Mouse (Mus musculus): ENCODE data around the gene Zzef1. TPM values are rescaled to one million over a fixed set of nuclear protein-coding genes. Genes with fewer than 3 reads are reported as not detected.

Gene Zzef1
- polyA plus RNA-seq, 1 experiment, result 6.8 TPM

- H3K9ac ChIP-seq (ENCODE audit: low read depth, poor library complexity, severe bottlenecking), result no peak overlapping the region
- H3K4me1 ChIP-seq (ENCODE audit: control insufficient read depth, insufficient read depth, low read length), result no peaks in the 10 kb centered on the region
- H3K9me3 ChIP-seq (replicated peaks; ENCODE audit: control insufficient read depth, insufficient read depth, low read length, poor library complexity, severe bottlenecking), result peaks cover 7% of the 10 kb centered on the region; the same call in 1 of the 2 replicates
- no peaks in the 10 kb centered on the region for H3K27me3 ChIP-seq (ENCODE audit: control insufficient read depth, insufficient read depth, low read length, poor library complexity, severe bottlenecking)
- no peak for TF ChIP-seq POLR2A (IDR thresholded peaks at IDR 0.05; ENCODE audit: insufficient read depth, low read length)
- TF ChIP-seq CTCF (IDR thresholded peaks at IDR 0.05; ENCODE audit: low read depth, low read length), result no peak
- TF ChIP-seq EP300 (IDR thresholded peaks at IDR 0.05; ENCODE audit: insufficient read depth, low read depth, low read length), result no peak
- H3K27ac ChIP-seq (ENCODE audit: insufficient read depth, low read length), result no peak overlapping the region
- H3K36me3 ChIP-seq (ENCODE audit: control insufficient read depth, insufficient read depth, low read length, poor library complexity, severe bottlenecking), result no peaks in the 10 kb centered on the region
- no peak overlapping the region for H3K4me3 ChIP-seq (ENCODE audit: low read depth, low read length)
Measured at GRCm38 (mm10) chr11:72778957-72779356, 17.1 kb upstream of the Zzef1 start.

GRCm38 (mm10) chr11:72782103-72782502, 13.9 kb upstream of the Zzef1 start:
- H3K36me3 ChIP-seq (ENCODE audit: control insufficient read depth, insufficient read depth, low read length, poor library complexity, severe bottlenecking), result no peaks in the 10 kb centered on the region
- H3K4me1 ChIP-seq (ENCODE audit: control insufficient read depth, insufficient read depth, low read length), result no peaks in the 10 kb centered on the region
- H3K9ac ChIP-seq (ENCODE audit: low read depth, poor library complexity, severe bottlenecking), result no peak overlapping the region
- no peak overlapping the region for H3K27ac ChIP-seq (ENCODE audit: insufficient read depth, low read length)
- H3K27me3 ChIP-seq (ENCODE audit: control insufficient read depth, insufficient read depth, low read length, poor library complexity, severe bottlenecking), result no peaks in the 10 kb centered on the region
- H3K4me3 ChIP-seq (ENCODE audit: low read depth, low read length), result no peak overlapping the region
- TF ChIP-seq CTCF (IDR thresholded peaks at IDR 0.05; ENCODE audit: low read depth, low read length), result no peak
- no peak for TF ChIP-seq EP300 (IDR thresholded peaks at IDR 0.05; ENCODE audit: insufficient read depth, low read depth, low read length)
- TF ChIP-seq POLR2A (IDR thresholded peaks at IDR 0.05; ENCODE audit: insufficient read depth, low read length), result no peak
- no peaks in the 10 kb centered on the region for H3K9me3 ChIP-seq (replicated peaks; ENCODE audit: control insufficient read depth, insufficient read depth, low read length, poor library complexity, severe bottlenecking)

DNA sequence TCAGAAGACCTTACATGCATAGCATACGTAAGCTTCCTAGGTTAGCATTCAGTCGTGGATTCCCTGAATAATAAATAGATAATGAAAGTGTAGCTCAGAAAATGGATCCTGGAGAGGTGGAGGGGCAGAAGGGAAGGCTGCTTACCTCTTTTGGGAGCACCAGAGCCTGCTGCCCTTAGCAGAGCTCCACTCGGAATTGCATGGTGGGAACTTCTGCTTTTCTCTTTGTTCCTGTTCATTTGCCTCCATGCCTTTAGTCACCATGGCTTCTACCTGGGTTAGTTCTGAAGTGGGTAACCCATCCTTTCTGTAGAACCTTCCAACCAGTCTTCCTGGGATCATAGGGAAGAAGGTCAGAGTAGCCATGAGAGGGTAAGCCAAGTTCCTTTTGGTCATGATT, 13.5 kb upstream of the Zzef1 start:
- Histone ChIP-seq H3K27me3 (ENCODE audit: control insufficient read depth, insufficient read depth, low read length, poor library complexity, severe bottlenecking) (no peaks in the 10 kb centered on the region), H3K4me1 (ENCODE audit: control insufficient read depth, insufficient read depth, low read length) (no peaks in the 10 kb centered on the region), H3K36me3 (ENCODE audit: control insufficient read depth, insufficient read depth, low read length, poor library complexity, severe bottlenecking) (no peaks in the 10 kb centered on the region), H3K9ac (ENCODE audit: low read depth, poor library complexity, severe bottlenecking) (no peak overlapping the region), H3K9me3 (replicated peaks; ENCODE audit: control insufficient read depth, insufficient read depth, low read length, poor library complexity, severe bottlenecking) (no peaks in the 10 kb centered on the region), H3K27ac (ENCODE audit: insufficient read depth, low read length) (no peak overlapping the region), H3K4me3 (ENCODE audit: low read depth, low read length) (no peak overlapping the region)
- TF ChIP-seq POLR2A (IDR thresholded peaks at IDR 0.05; ENCODE audit: insufficient read depth, low read length) (no peak), EP300 (IDR thresholded peaks at IDR 0.05; ENCODE audit: insufficient read depth, low read depth, low read length) (no peak), CTCF (IDR thresholded peaks at IDR 0.05; ENCODE audit: low read depth, low read length) (no peak)

GRCm38 (mm10) chr11:72792033-72792432, 4.0 kb upstream of the Zzef1 start:
- no peaks in the 10 kb centered on the region for H3K9me3 ChIP-seq (replicated peaks; ENCODE audit: control insufficient read depth, insufficient read depth, low read length, poor library complexity, severe bottlenecking)
- no peaks in the 10 kb centered on the region for H3K27me3 ChIP-seq (ENCODE audit: control insufficient read depth, insufficient read depth, low read length, poor library complexity, severe bottlenecking)
- H3K4me3 ChIP-seq (ENCODE audit: low read depth, low read length), result no peak overlapping the region
- H3K9ac ChIP-seq (ENCODE audit: low read depth, poor library complexity, severe bottlenecking), result no peak overlapping the region
- H3K36me3 ChIP-seq (ENCODE audit: control insufficient read depth, insufficient read depth, low read length, poor library complexity, severe bottlenecking), result no peaks in the 10 kb centered on the region
- no peaks in the 10 kb centered on the region for H3K4me1 ChIP-seq (ENCODE audit: control insufficient read depth, insufficient read depth, low read length)
- TF ChIP-seq POLR2A (IDR thresholded peaks at IDR 0.05; ENCODE audit: insufficient read depth, low read length) (no peak), CTCF (IDR thresholded peaks at IDR 0.05; ENCODE audit: low read depth, low read length) (no peak), EP300 (IDR thresholded peaks at IDR 0.05; ENCODE audit: insufficient read depth, low read depth, low read length) (no peak)
- H3K27ac ChIP-seq (ENCODE audit: insufficient read depth, low read length), result no peak overlapping the region

DNA sequence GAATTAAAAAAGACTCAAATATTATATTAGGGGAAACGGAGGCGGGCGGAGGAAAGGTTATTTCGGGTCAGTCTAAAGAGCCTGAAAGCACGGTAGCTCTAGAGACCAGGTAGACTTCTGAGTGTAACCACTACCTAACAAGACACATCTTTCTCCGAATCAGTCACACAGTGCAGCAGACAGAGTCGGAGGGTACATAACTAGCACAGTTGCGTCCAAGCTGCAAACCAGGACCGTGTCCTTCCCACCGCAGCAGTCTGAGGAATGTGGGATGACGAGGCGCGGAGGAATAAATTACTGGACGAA, 924 bp upstream of the Zzef1 start:
- TF ChIP-seq CTCF (IDR thresholded peaks at IDR 0.05; ENCODE audit: low read depth, low read length) (no peak), EP300 (IDR thresholded peaks at IDR 0.05; ENCODE audit: insufficient read depth, low read depth, low read length) (no peak), POLR2A (IDR thresholded peaks at IDR 0.05; ENCODE audit: insufficient read depth, low read length) (no peak)
- Histone ChIP-seq H3K9ac (ENCODE audit: low read depth, poor library complexity, severe bottlenecking) (peak overlapping the region; percentile 75), H3K27me3 (ENCODE audit: control insufficient read depth, insufficient read depth, low read length, poor library complexity, severe bottlenecking) (no peaks in the 10 kb centered on the region), H3K4me3 (ENCODE audit: low read depth, low read length) (peak overlapping the region; percentile 90), H3K27ac (ENCODE audit: insufficient read depth, low read length) (no peak overlapping the region), H3K36me3 (ENCODE audit: control insufficient read depth, insufficient read depth, low read length, poor library complexity, severe bottlenecking) (no peaks in the 10 kb centered on the region), H3K4me1 (ENCODE audit: control insufficient read depth, insufficient read depth, low read length) (no peaks in the 10 kb centered on the region), H3K9me3 (replicated peaks; ENCODE audit: control insufficient read depth, insufficient read depth, low read length, poor library complexity, severe bottlenecking) (no peaks in the 10 kb centered on the region)

DNA sequence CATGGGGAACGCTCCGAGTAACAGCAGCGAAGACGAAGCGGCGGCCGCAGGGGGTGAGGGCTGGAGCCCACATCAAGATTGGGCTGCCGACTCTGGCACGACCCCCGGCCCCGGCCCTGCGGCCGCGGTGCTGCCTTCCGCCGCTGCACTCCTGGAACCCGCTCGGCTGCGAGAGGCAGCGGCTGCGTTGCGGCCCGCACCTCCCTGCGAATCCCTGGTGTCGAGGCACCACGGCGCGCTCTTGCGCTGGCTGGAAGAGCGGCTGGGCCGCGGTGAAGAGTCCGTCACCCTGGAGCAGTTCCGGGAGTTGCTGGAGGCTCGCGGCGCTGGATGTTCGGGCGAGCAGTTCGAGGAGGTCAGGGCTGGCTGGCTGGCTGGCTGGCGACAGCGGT, 266 bp downstream of the Zzef1 start:
- Histone ChIP-seq H3K9ac (ENCODE audit: low read depth, poor library complexity, severe bottlenecking) (peak overlapping the region; percentile 72), H3K4me3 (ENCODE audit: low read depth, low read length) (peak overlapping the region; percentile 90), H3K27me3 (ENCODE audit: control insufficient read depth, insufficient read depth, low read length, poor library complexity, severe bottlenecking) (no peaks in the 10 kb centered on the region), H3K4me1 (ENCODE audit: control insufficient read depth, insufficient read depth, low read length) (no peaks in the 10 kb centered on the region), H3K27ac (ENCODE audit: insufficient read depth, low read length) (no peak overlapping the region), H3K36me3 (ENCODE audit: control insufficient read depth, insufficient read depth, low read length, poor library complexity, severe bottlenecking) (no peaks in the 10 kb centered on the region), H3K9me3 (replicated peaks; ENCODE audit: control insufficient read depth, insufficient read depth, low read length, poor library complexity, severe bottlenecking) (no peaks in the 10 kb centered on the region)
- TF ChIP-seq EP300 (IDR thresholded peaks at IDR 0.05; ENCODE audit: insufficient read depth, low read depth, low read length) (no peak), POLR2A (IDR thresholded peaks at IDR 0.05; ENCODE audit: insufficient read depth, low read length) (no peak), CTCF (IDR thresholded peaks at IDR 0.05; ENCODE audit: low read depth, low read length) (no peak)
